Mouse (Mus musculus) liver, embryonic 14.5 days (tissue): ENCODE results near the gene Phf13. TPM values are rescaled to one million over a fixed set of nuclear protein-coding genes. Genes with fewer than 3 reads are reported as not detected.

ENCODE experiments used
- ATAC-seq: fragments of 200-750 bp; cut with Nextera tagmentation; 2 replicates; pipeline ENCODE4 v1.8.0; 2017; ENCODE audit warnings: moderate number of reproducible peaks, mild to moderate bottlenecking, moderate library complexity; ENCODE audit not compliant: insufficient read depth
- DNase-seq, 3 experiments: peaks; one replicate each; pipeline ENCODE4 v3.0.0-alpha.2; 2012 to 2013; ENCODE audit warnings: low read depth in 3 of 3, low spot score in 3 of 3
- H3K27ac ChIP-seq: fragments of 300-500 bp; sonication (generic); 2 replicates; pipeline ENCODE4 v1.5.1; 2014; ENCODE audit warnings: moderate library complexity, mild to moderate bottlenecking, control low read depth, inconsistent platforms
- H3K27me3 ChIP-seq: fragments of 300-500 bp; sonication (generic); 2 replicates; pipeline ENCODE4 v1.6.1; 2014; ENCODE audit warnings: mild to moderate bottlenecking, low read length, moderate library complexity; ENCODE audit not compliant: control insufficient read depth, insufficient read depth
- H3K36me3 ChIP-seq: fragments of 300-500 bp; sonication (generic); replicated peaks from 2 replicates; pipeline ENCODE4 v1.6.1; 2014; ENCODE audit warnings: low read depth; ENCODE audit not compliant: control insufficient read depth, insufficient read depth
- H3K4me1 ChIP-seq, 2 experiments: fragments of 200-500 bp in 1 of 2; fragments of 300-500 bp in 1 of 2; sonication (generic) in 1 of 2; replicated peaks; 2 replicates each; pipeline ENCODE4 v1.6.1; 2012 to 2014; ENCODE audit warnings: antibody characterized with exemption in 1 of 2, inconsistent platforms in 1 of 2, low read length in 1 of 2; ENCODE audit not compliant: control insufficient read depth in 2 of 2, insufficient read depth in 2 of 2
- H3K4me2 ChIP-seq: fragments of 300-500 bp; sonication (generic); 2 replicates; pipeline ENCODE4 v1.6.1; 2014; ENCODE audit warnings: low read depth, mild to moderate bottlenecking, control low read depth, moderate library complexity
- H3K4me3 ChIP-seq, 2 experiments: fragments of 200-500 bp in 1 of 2; fragments of 300-500 bp in 1 of 2; sonication (generic) in 1 of 2; 2 replicates each; pipeline ENCODE4 v1.5.1; 2012 to 2014; ENCODE audit warnings: low read depth in 2 of 2, low read length in 2 of 2, mild to moderate bottlenecking in 2 of 2, control low read depth in 1 of 2, inconsistent platforms in 1 of 2, moderate library complexity in 1 of 2; ENCODE audit not compliant: insufficient read depth in 1 of 2
- H3K9ac ChIP-seq: fragments of 300-500 bp; sonication (generic); replicated peaks from 2 replicates; pipeline ENCODE4 v1.6.1; 2014; ENCODE audit warnings: mild to moderate bottlenecking, control low read depth, moderate library complexity
- H3K9me3 ChIP-seq: fragments of 300-500 bp; sonication (generic); 2 replicates; pipeline ENCODE4 v1.6.1; 2016; ENCODE audit warnings: low read length, mixed read lengths; ENCODE audit not compliant: control insufficient read depth
- CTCF ChIP-seq: IDR thresholded peaks from 2 replicates; pipeline ENCODE4 v1.5.1; 2016; ENCODE audit warnings: antibody characterized with exemption, low read depth, control low read depth
- EP300 ChIP-seq: IDR thresholded peaks from 2 replicates; pipeline ENCODE4 v1.6.1; 2016; ENCODE audit warnings: antibody characterized with exemption, low read depth
- WGBS: fragments of 180-500 bp; shearing (Covaris S2); extraction: QIAGEN DNeasy Blood & Tissue Kit; methylation state at CpG from one replicate; pipeline ENCODE4 v1.1.7; 2014; ENCODE audit not compliant: insufficient replicate concordance; 5-methylcytosine and 5-hydroxymethylcytosine counted together
- polyA plus RNA-seq, 2 experiments: library from polyadenylated mRNA; depleted of rRNA in 1 of 2; stranded (reverse) in 1 of 2; unstranded in 1 of 2; fragments of >200 nt; fragmentation: Nextera tagmentation in 1 of 2; extraction: Ambion mirVana in 1 of 2; gene quantifications; 2 replicates each; pipeline versions ENCODE4 v1.2.1 to v1.2.3; 2012 to 2014

Gene Phf13
- polyA plus RNA-seq, 2 experiments, result 2.9 to 3.7 TPM

GRCm38 (mm10) chr4:151959849-151960512 is 36.1 kb downstream of the Phf13 start:
- Histone ChIP-seq H3K9me3 (no peaks in the 10 kb centered on the region), H3K27ac (peak overlapping the region; percentile 99), H3K4me1 (peaks cover 71 to 76% of the 10 kb centered on the region in 2 experiments), H3K27me3 (no peaks in the 10 kb centered on the region), H3K4me3 (peak overlapping the region; percentile 9 to 28; a peak in 2 of 4 replicates), H3K36me3 (peaks cover 64% of the 10 kb centered on the region), H3K4me2 (peak overlapping the region; percentile 67), H3K9ac (peak overlapping the region; percentile 80)
- DNase-seq (no peak), ATAC-seq (peak; percentile 19)
- TF ChIP-seq CTCF (no peak), EP300 (no peak)
- WGBS, result 38% methylated on average over 11 of the region's 11 CpGs

DNA sequence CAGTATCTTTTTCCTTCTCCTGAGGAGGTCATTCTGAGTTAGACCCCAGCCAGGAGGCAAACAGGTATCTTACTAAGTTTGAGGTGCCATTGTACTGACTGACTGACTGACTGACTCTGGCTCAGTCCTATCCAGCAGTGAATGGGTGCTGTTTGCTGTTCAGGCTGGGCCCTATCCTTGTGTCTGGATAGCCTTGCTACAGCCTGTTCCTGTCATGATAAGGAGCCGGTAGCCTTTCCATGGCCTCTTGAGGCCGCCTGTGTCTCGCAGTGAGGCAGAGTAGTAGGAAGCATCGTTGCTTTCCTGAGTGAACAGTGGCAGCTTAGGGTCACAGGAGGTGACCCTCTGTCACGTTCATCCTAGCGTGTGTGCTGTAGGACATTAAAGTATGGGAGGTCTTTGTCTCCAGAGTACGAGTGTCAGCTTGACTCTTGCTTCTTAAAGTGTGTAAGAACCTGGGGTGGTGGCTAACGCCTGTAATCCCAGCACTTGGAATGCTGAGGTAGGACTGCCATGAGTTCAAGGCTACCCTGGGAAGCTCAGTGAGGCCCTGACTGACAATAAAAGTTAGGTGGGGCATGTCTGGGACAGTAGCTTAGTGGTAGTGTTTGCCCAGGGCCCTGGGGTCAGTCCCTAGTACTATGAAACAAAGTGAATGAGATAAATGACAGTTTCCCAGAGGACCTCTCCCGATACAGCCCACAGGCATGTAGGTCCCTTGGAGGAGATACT is 38.3 kb downstream of the Phf13 start:
- 36% methylated on average over 9 of the region's 9 CpGs for WGBS
- ATAC-seq, result peak; percentile 78
- TF ChIP-seq EP300 (peak; percentile 87), CTCF (peak; percentile 32; the same call in 1 of the 2 replicates)
- no peak overlapping the region; a peak in 1 of 4 replicates for H3K4me3 ChIP-seq
- peaks cover 63% of the 10 kb centered on the region for H3K36me3 ChIP-seq
- H3K9ac ChIP-seq, result peak overlapping the region; percentile 78
- peak overlapping the region; percentile 99 for H3K27ac ChIP-seq
- H3K9me3 ChIP-seq, result no peaks in the 10 kb centered on the region
- peak overlapping the region; percentile 32 for H3K4me2 ChIP-seq
- H3K27me3 ChIP-seq, result no peaks in the 10 kb centered on the region
- peak; percentile 79 to 82 (median 81) for DNase-seq
- H3K4me1 ChIP-seq, result peaks cover 62 to 67% of the 10 kb centered on the region in 2 experiments

- Histone ChIP-seq H3K36me3 (peaks cover 67% of the 10 kb centered on the region), H3K9ac (peak overlapping the region; percentile 29; the same call in 1 of the 2 replicates)
- 81% methylated on average over 1 of the region's 1 CpGs for WGBS
Observed at GRCm38 (mm10) chr4:151955791-151956190, 40.3 kb downstream of the Phf13 start.

GRCm38 (mm10) chr4:151953209-151953608 is 42.8 kb downstream of the Phf13 start:
- no peak overlapping the region for H3K4me2 ChIP-seq
- DNase-seq (no peak), ATAC-seq (no peak)
- H3K4me1 ChIP-seq, result peaks cover 23 to 27% of the 10 kb centered on the region in 2 experiments
- no peaks in the 10 kb centered on the region for H3K9me3 ChIP-seq
- TF ChIP-seq EP300 (no peak), CTCF (no peak)
- 75% methylated on average over 6 of the region's 6 CpGs for WGBS
- no peak overlapping the region for H3K9ac ChIP-seq
- H3K36me3 ChIP-seq, result peaks cover 54% of the 10 kb centered on the region
- no peaks in the 10 kb centered on the region for H3K27me3 ChIP-seq
- H3K27ac ChIP-seq, result peak overlapping the region; percentile 48
- no peak overlapping the region for H3K4me3 ChIP-seq

More at GRCm38 (mm10) chr4:151955791-151956190, 40.3 kb downstream of the Phf13 start:
- Histone ChIP-seq H3K27ac (peak overlapping the region; percentile 99), H3K4me2 (no peak overlapping the region), H3K4me1 (peaks cover 45 to 48% of the 10 kb centered on the region in 2 experiments), H3K4me3 (no peak overlapping the region), H3K9me3 (no peaks in the 10 kb centered on the region), H3K27me3 (no peaks in the 10 kb centered on the region)
- ATAC-seq (no peak), DNase-seq (no peak)
- TF ChIP-seq CTCF (no peak), EP300 (no peak)
